Mouse (Mus musculus) adrenal gland, postnatal 0 days (tissue): Measurements from ENCODE around the gene Grm1. TPM values are rescaled to one million over a fixed set of nuclear protein-coding genes. Genes with fewer than 3 reads are reported as not detected.

Experiments used
- polyA plus RNA-seq: library from polyadenylated mRNA; unstranded; fragments of >200 nt; fragmentation: Nextera tagmentation; extraction: Ambion mirVana; gene quantifications from 2 replicates; pipeline ENCODE4 v1.2.1, GENCODE M21; 2015

Grm1 gene
- not detected in 2 replicates for polyA plus RNA-seq

GRCm38 (mm10) chr10:11081611-11082398 is at the start of gene Grm1:
Gene Grm1, minus strand, starts transcription at chr10:11082356.

GRCm38 (mm10) chr10:10681048-10681447 is 401.1 kb downstream of the Grm1 start, which contains the start of gene Gm10944:
Gene Gm10944, plus strand, starts transcription at chr10:10681348.

Other genes with a start within 250 kb of the Grm1 start
- gene Shprh, start 67.1 kb upstream of the Grm1 start, polyA plus RNA-seq, result 6.9 and 11.1 TPM in 2 replicates
- gene Fbxo30, start 199.0 kb upstream of the Grm1 start, polyA plus RNA-seq, result 11.9 and 20.3 TPM in 2 replicates